Comparison of ENCODE assay signal across 7 mouse cellular contexts in genomic region chr13:100651439-100652186, GRCm38 (mm10). TPM values are rescaled to one million over a fixed set of nuclear protein-coding genes. Genes with fewer than 3 reads are reported as not detected.
DNase-seq lines count a peak whose midpoint lies in the region; ATAC-seq and TF ChIP-seq lines count a peak whose summit lies in the region.

TSS of gene Taf9 (plus strand) at chr13:100651579.

- intact Hi-C loops in left cerebral cortex, postnatal 36 days (cut with DNase I) = loop anchor here (5.0 to 10.0 kb wide), 4 partner anchors 81 to 1307 kb away; partner anchors contain the start of genes Bdp1, Cdk7, Gtf2h2 and Mrps27

- ATAC-seq in lung, embryonic 14.5 days (ENCODE audit: insufficient read depth) = peak; percentile 70; the same call in 1 of the 2 replicates
- ATAC-seq in granulocyte monocyte progenitor cell, adult 5-6 weeks (replicated peaks; ENCODE audit: poor library complexity, severe bottlenecking) = no peak
- peak; percentile 74; the same call in 1 of the 2 replicates for ATAC-seq in neural tube, embryonic 13.5 days (ENCODE audit: low read depth)

- peak within 1 kb of the TSS; percentile 87 for H3K9ac ChIP-seq in lung, embryonic 14.5 days
- peak within 1 kb of the TSS; percentile 94 for H3K9ac ChIP-seq in neural tube, embryonic 13.5 days

- H3K27ac ChIP-seq in lung, embryonic 14.5 days (ENCODE audit: low read depth) = peak within 1 kb of the TSS; percentile 95
- peak within 1 kb of the TSS; percentile 97 for H3K27ac ChIP-seq in neural tube, embryonic 13.5 days (replicated peaks)

- H3K4me3 ChIP-seq in lung, embryonic 14.5 days (ENCODE audit: low read depth, low read length) = peak within 1 kb of the TSS; percentile 95
- H3K4me3 ChIP-seq in neural tube, embryonic 13.5 days = peak within 1 kb of the TSS; percentile 97

- H3K36me3 ChIP-seq in lung, embryonic 14.5 days (ENCODE audit: insufficient read depth) = peaks cover 18% of the 10 kb centered on the region; the same call in 1 of the 2 replicates
- H3K36me3 ChIP-seq in neural tube, embryonic 13.5 days = peaks cover 20% of the 10 kb centered on the region

- H3K27me3 ChIP-seq in lung, embryonic 14.5 days (ENCODE audit: insufficient read depth, low read length) = no peaks in the 10 kb centered on the region
- H3K27me3 ChIP-seq in neural tube, embryonic 13.5 days = no peaks in the 10 kb centered on the region

- under 1% methylated on average over 63 of the region's 63 CpGs for WGBS in lung, embryonic 14.5 days
- under 1% methylated on average over 60 of the region's 63 CpGs for WGBS in neural tube, embryonic 13.5 days

- DNase-seq in lung, embryonic 14.5 days = peak; percentile 12
- no peak for DNase-seq in lung, postnatal 4 days
- DNase-seq in c-Kit-positive CD71-positive TER-119-negative erythroid progenitor cells, embryonic 14.5 days (ENCODE audit: low read depth) = peak; percentile 31
- no peak for DNase-seq in left cerebral cortex, postnatal 36 days (ENCODE audit: low spot score in 2 of 2)
- no peak for DNase-seq in spleen, postnatal 14 days (ENCODE audit: low spot score in 2 of 2)

- TF ChIP-seq CTCF in lung, embryonic 14.5 days (IDR thresholded peaks at IDR 0.05; ENCODE audit: low read depth) = no peak

- H3K4me1 ChIP-seq in lung, embryonic 14.5 days (ENCODE audit: insufficient read depth) = peaks cover 3% of the 10 kb centered on the region; the same call in 1 of the 2 replicates
- H3K4me1 ChIP-seq in neural tube, embryonic 13.5 days (replicated peaks) = peaks cover 12% of the 10 kb centered on the region

- peak within 1 kb of the TSS; percentile 71 for H3K4me2 ChIP-seq in lung, embryonic 14.5 days
- H3K4me2 ChIP-seq in neural tube, embryonic 13.5 days = peak within 1 kb of the TSS; percentile 93

- no peaks in the 10 kb centered on the region for H3K9me3 ChIP-seq in lung, embryonic 14.5 days (ENCODE audit: low read depth, low read length)
- H3K9me3 ChIP-seq in neural tube, embryonic 13.5 days = no peaks in the 10 kb centered on the region

RNA-seq across cellular contexts. Expression of gene Taf9, which starts in this region (rescaled TPM):
- polyA plus RNA-seq in lung, embryonic 14.5 days (2014; fragmentation: Nextera tagmentation; extraction: Ambion mirVana) = 11.0 and 16.4 TPM in 2 replicates
- 26.5 and 41.9 TPM in 2 replicates for total RNA-seq in granulocyte monocyte progenitor cell, adult 5-6 weeks (2014; fragmentation: Nextera tagmentation)
- total RNA-seq in granulocyte monocyte progenitor cell, adult 5-6 weeks (2017) = 38.9 and 58.9 TPM in 2 replicates
- total RNA-seq in left cerebral cortex, postnatal 36 days (2021) = 10 to 100 TPM; 26.8 to 35.9 TPM
- polyA plus RNA-seq in neural tube, embryonic 13.5 days (2015; fragmentation: Nextera tagmentation; extraction: Ambion mirVana) = 26.0 and 28.5 TPM in 2 replicates

Comparison
In these comparisons a context has a peak if more than half of its experiments do, and no peak if none do; other contexts are left out.
1. DNase-seq: peak in lung, embryonic 14.5 days (single experiment) and c-Kit-positive CD71-positive TER-119-negative erythroid progenitor cells, embryonic 14.5 days (single experiment); none in lung, postnatal 4 days (0 of 2), left cerebral cortex, postnatal 36 days (0 of 2) and spleen, postnatal 14 days (0 of 2).